Mouse (Mus musculus) E14TG2a.4 (cell line): Measurements from ENCODE around the gene Ndrg4.
"Not testable (repeated sequence)": the region's sequence is repeated elsewhere in the genome, so short reads cannot be mapped to it uniquely, and the experiment has no call there.

Experiments
- H3K27me3 ChIP-seq: 2 replicates; pipeline ENCODE4 v1.6.1; 2014; ENCODE audit warnings: low read length, control low read depth; ENCODE audit not compliant: insufficient read depth
- H3K36me3 ChIP-seq: 2 replicates; pipeline ENCODE4 v1.6.1; 2014; ENCODE audit warnings: low read length, control low read depth; ENCODE audit not compliant: insufficient read depth
- H3K4me1 ChIP-seq: replicated peaks from 2 replicates; pipeline ENCODE4 v1.6.1; 2014; ENCODE audit warnings: low read depth, low read length, control low read depth
- H3K4me3 ChIP-seq: replicated peaks from 2 replicates; pipeline ENCODE4 v1.5.1; 2014; ENCODE audit warnings: mild to moderate bottlenecking, low read length
- H3K9me3 ChIP-seq: 2 replicates; pipeline ENCODE4 v1.6.1; 2014; ENCODE audit warnings: low read length, control low read depth
- CTCF ChIP-seq: conservative IDR thresholded peaks from 2 replicates; pipeline ENCODE4 v1.5.1; 2014; ENCODE audit warnings: low read length
- NANOG ChIP-seq: IDR thresholded peaks from 2 replicates; pipeline ENCODE4 v1.6.1; 2014; ENCODE audit warnings: borderline replicate concordance, low read length, mixed read lengths
- POU5F1 ChIP-seq: IDR thresholded peaks from 2 replicates; pipeline ENCODE4 v1.6.1; 2014; ENCODE audit warnings: low read length, borderline replicate concordance

Ndrg4 gene

DNA sequence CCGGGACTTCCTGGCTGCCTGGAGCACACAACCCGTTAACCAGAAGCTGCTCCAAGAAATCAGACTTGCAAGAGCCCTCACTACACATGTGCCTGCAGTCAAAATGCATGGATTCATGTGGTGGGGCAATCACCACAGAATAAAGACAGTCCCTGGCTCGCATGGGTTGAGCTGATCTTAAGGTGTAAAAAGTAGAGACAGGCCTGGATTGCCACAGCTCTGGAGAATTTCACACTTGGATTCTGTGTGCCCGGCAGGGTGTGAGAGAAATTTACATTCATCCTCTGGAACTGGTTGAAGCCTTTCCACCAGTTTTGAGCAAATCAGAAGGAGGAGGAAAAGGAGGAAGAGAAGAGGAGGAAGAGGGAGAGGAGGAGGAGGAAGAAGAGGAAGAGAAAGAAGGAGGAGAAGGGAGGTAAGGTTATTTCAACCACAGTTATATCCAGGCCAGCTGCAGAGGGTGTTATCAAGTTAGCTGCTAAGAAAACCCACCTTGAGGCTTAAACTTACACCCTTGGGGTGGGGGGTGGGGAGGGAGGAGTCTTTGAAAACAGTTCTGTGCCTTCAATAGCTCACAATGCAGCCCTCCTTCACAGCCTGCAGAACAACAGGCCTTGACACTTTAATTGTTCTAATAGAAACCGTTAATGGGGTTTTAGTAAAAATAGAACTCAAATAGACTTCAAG lies 20.3 kb upstream of the Ndrg4 start:
- TF ChIP-seq NANOG, result no peak
- TF ChIP-seq CTCF, result no peak

GRCm38 (mm10) chr8:95657523-95657922 lies 19.3 kb upstream of the Ndrg4 start:
- H3K36me3 ChIP-seq, result no peaks in the 10 kb centered on the region
- no peak overlapping the region for H3K4me3 ChIP-seq
- H3K27me3 ChIP-seq, result peaks cover 15% of the 10 kb centered on the region; the same call in 1 of the 2 replicates
- TF ChIP-seq CTCF (no peak), POU5F1 (no peak), NANOG (no peak)
- H3K9me3 ChIP-seq, result no peaks in the 10 kb centered on the region
- 0 out of 2 replicates have a peak, but pooled peaks cover 3% of the 10 kb centered on the region for H3K4me1 ChIP-seq

More for the DNA sequence above, 20.3 kb upstream of the Ndrg4 start:
- Histone ChIP-seq H3K4me3 (no peak overlapping the region), H3K9me3 (no peaks in the 10 kb centered on the region), H3K36me3 (no peaks in the 10 kb centered on the region), H3K27me3 (peaks cover 15% of the 10 kb centered on the region; the same call in 1 of the 2 replicates), H3K4me1 (no peaks in the 10 kb centered on the region)

GRCm38 (mm10) chr8:95660334-95660882 lies 16.4 kb upstream of the Ndrg4 start:
- Histone ChIP-seq H3K4me3 (no peak overlapping the region), H3K4me1 (0 out of 2 replicates have a peak, but pooled peaks cover 3% of the 10 kb centered on the region), H3K36me3 (no peaks in the 10 kb centered on the region), H3K27me3 (peaks cover 22% of the 10 kb centered on the region; the same call in 1 of the 2 replicates), H3K9me3 (no peaks in the 10 kb centered on the region)
- no peak for TF ChIP-seq NANOG
- TF ChIP-seq POU5F1, result no peak
- TF ChIP-seq CTCF, result no peak

GRCm38 (mm10) chr8:95661085-95661484 lies 15.7 kb upstream of the Ndrg4 start:
- H3K9me3 ChIP-seq, result no peaks in the 10 kb centered on the region
- H3K4me1 ChIP-seq, result 0 out of 2 replicates have a peak, but pooled peaks cover 3% of the 10 kb centered on the region
- TF ChIP-seq NANOG (no peak), CTCF (no peak), POU5F1 (no peak)
- no peak overlapping the region for H3K4me3 ChIP-seq
- peaks cover 15% of the 10 kb centered on the region; the same call in 1 of the 2 replicates for H3K27me3 ChIP-seq
- no peaks in the 10 kb centered on the region for H3K36me3 ChIP-seq

- 0 out of 2 replicates have a peak, but pooled peaks cover 3% of the 10 kb centered on the region for H3K4me1 ChIP-seq
- no peak overlapping the region for H3K4me3 ChIP-seq
- H3K9me3 ChIP-seq, result no peaks in the 10 kb centered on the region
- no peak for TF ChIP-seq NANOG
- no peak for TF ChIP-seq CTCF
- no peak for TF ChIP-seq POU5F1
- no peaks in the 10 kb centered on the region for H3K36me3 ChIP-seq
- H3K27me3 ChIP-seq, result peaks cover 11% of the 10 kb centered on the region; the same call in 1 of the 2 replicates
Measured at GRCm38 (mm10) chr8:95661575-95661974, 15.2 kb upstream of the Ndrg4 start.

GRCm38 (mm10) chr8:95662885-95663598 lies 13.7 kb upstream of the Ndrg4 start:
- Histone ChIP-seq H3K27me3 (peaks cover 11% of the 10 kb centered on the region; the same call in 1 of the 2 replicates), H3K36me3 (no peaks in the 10 kb centered on the region), H3K4me3 (no peak overlapping the region), H3K9me3 (no peaks in the 10 kb centered on the region), H3K4me1 (peaks cover 3% of the 10 kb centered on the region; the same call in 1 of the 2 replicates)
- TF ChIP-seq NANOG, result no peak
- TF ChIP-seq POU5F1, result no peak
- TF ChIP-seq CTCF, result no peak

GRCm38 (mm10) chr8:95663599-95663949 lies 13.2 kb upstream of the Ndrg4 start:
- no peak for TF ChIP-seq POU5F1
- no peak for TF ChIP-seq NANOG
- TF ChIP-seq CTCF, result no peak
- Histone ChIP-seq H3K27me3 (peaks cover 14% of the 10 kb centered on the region; the same call in 1 of the 2 replicates), H3K4me1 (peaks cover 3% of the 10 kb centered on the region; the same call in 1 of the 2 replicates), H3K36me3 (no peaks in the 10 kb centered on the region), H3K9me3 (no peaks in the 10 kb centered on the region), H3K4me3 (no peak overlapping the region)

DNA sequence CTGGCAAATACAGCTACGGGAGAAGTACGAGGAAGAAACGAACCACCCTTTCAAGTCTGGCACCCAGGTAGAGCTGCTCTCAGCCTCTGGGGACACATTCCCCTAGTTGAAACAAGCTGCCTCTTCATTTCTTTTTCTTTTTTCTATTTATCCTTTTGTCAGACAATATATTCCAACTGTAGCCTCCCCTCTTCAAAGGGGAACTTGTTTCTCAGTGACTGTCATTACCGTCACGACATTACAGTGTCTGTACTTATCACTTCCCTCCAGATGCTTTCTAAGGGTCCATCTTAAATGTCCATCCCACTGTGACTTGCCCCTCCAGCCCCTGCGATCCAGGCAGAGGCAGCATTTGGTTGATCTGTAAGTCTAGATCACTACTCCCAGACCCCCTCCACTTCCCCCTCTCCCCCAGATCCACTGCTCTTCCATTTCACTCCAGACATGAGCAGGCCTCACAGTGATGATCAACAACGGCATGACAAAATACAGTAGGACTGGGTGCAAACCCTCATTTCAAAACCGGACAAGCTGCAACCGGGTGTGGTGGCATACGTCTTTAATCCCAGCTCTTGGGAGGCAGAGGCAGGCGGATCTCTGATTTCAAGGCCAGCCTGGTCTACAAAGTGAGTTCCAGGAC lies 10.8 kb upstream of the Ndrg4 start:
- not testable (repeated sequence) for H3K4me3 ChIP-seq, H3K4me1 ChIP-seq, H3K9me3 ChIP-seq, H3K36me3 ChIP-seq
- peaks cover 24% of the 10 kb centered on the region for H3K27me3 ChIP-seq
